Mouse (Mus musculus) C2C12 (cell line): ENCODE data around the gene Olfr1150-ps1. TPM values are rescaled to one million over a fixed set of nuclear protein-coding genes. Genes with fewer than 3 reads are reported as not detected.

Experiments
- H3K27me3 ChIP-seq: one replicate; pipeline ENCODE4 v1.6.1; 2011; ENCODE audit not compliant: control insufficient read depth, insufficient read depth, insufficient read length
- H3K36me3 ChIP-seq: one replicate; pipeline ENCODE4 v1.6.1; 2011; ENCODE audit not compliant: control insufficient read depth, insufficient read depth
- H3K4me3 ChIP-seq: one replicate; pipeline ENCODE4 v1.5.1; 2011; ENCODE audit warnings: mild to moderate bottlenecking, control low read depth; ENCODE audit not compliant: poor library complexity, insufficient read depth, severe bottlenecking
- H3K79me2 ChIP-seq: one replicate; pipeline ENCODE4 v1.6.1; 2011; ENCODE audit not compliant: control insufficient read depth, insufficient read depth
- H3K79me3 ChIP-seq: one replicate; pipeline ENCODE4 v1.6.1; 2011; ENCODE audit warnings: low read depth, control low read depth
- H3ac ChIP-seq: one replicate; pipeline ENCODE3; 2011; ENCODE audit warnings: low read depth; ENCODE audit not compliant: control insufficient read depth, insufficient read length
- CEBPB ChIP-seq: IDR thresholded peaks from one replicate; pipeline ENCODE4 v1.6.1; 2011; ENCODE audit warnings: low read depth, mild to moderate bottlenecking, control low read depth, moderate library complexity
- CTCF ChIP-seq: IDR thresholded peaks from one replicate; pipeline ENCODE4 v1.5.1; 2011; ENCODE audit not compliant: control insufficient read depth, insufficient read depth, insufficient read length
- FOSL1 ChIP-seq: IDR thresholded peaks from one replicate; pipeline ENCODE4 v1.8.0; 2011; ENCODE audit warnings: mild to moderate bottlenecking, low read length; ENCODE audit not compliant: poor library complexity, insufficient read depth, severe bottlenecking
- MAX ChIP-seq: IDR thresholded peaks from one replicate; pipeline ENCODE4 v1.6.1; 2011; ENCODE audit warnings: mild to moderate bottlenecking, control low read depth
- MYOD1 ChIP-seq: IDR thresholded peaks from one replicate; pipeline ENCODE4 v1.6.1; 2011; ENCODE audit warnings: low read depth; ENCODE audit not compliant: control insufficient read depth, insufficient read length
- MYOG ChIP-seq: IDR thresholded peaks from one replicate; pipeline ENCODE4 v1.6.1; 2011; ENCODE audit not compliant: control insufficient read depth, insufficient read length; ENCODE audit errors: extremely low read depth
- USF1 ChIP-seq: IDR thresholded peaks from one replicate; pipeline ENCODE4 v1.6.1; 2011; ENCODE audit warnings: low read depth, mild to moderate bottlenecking, control low read depth, moderate library complexity
- polyA plus RNA-seq: library from polyadenylated mRNA; unstranded; fragments of >200 nt; fragmentation: generic; extraction: Trizol; gene quantifications from one replicate; pipeline ENCODE4 v1.2.1, GENCODE M21; 2012; ENCODE audit warnings: missing spikeins

The Olfr1150-ps1 gene
- polyA plus RNA-seq, 1 experiment: not detected

- TF ChIP-seq FOSL1: no peak
- no peak for TF ChIP-seq CTCF
- TF ChIP-seq MAX: no peak
- no peak for TF ChIP-seq CEBPB
- no peak for TF ChIP-seq MYOG
- no peak for TF ChIP-seq MYOD1
- TF ChIP-seq USF1: no peak
- no peak within 1 kb of the TSS for H3ac ChIP-seq
These were observed 50.9 kb downstream of the Olfr1150-ps1 start, which contains the start of gene Olfr1153 for GRCm38 (mm10) chr2:87894662-87895061. Olfr1153 (plus strand) TSS chr2:87894962.

More at GRCm38 (mm10) chr2:87894662-87895061, 50.9 kb downstream of the Olfr1150-ps1 start, which contains the start of gene Olfr1153:
- Histone ChIP-seq H3K36me3 (no peaks in the 10 kb centered on the region), H3K27me3 (no peaks in the 10 kb centered on the region), H3K79me3 (no peaks in the 10 kb centered on the region), H3K4me3 (no peak within 1 kb of the TSS), H3K79me2 (no peaks in the 10 kb centered on the region)

Other genes with a start within 250 kb of the Olfr1150-ps1 start
- not detected for gene Olfr1130, start 237.8 kb upstream of the Olfr1150-ps1 start, polyA plus RNA-seq
- not detected for gene Olfr1131, start 216.9 kb upstream of the Olfr1150-ps1 start, polyA plus RNA-seq
- gene Olfr1132, start 206.5 kb upstream of the Olfr1150-ps1 start, polyA plus RNA-seq: not detected
- gene Olfr1133, start 196.6 kb upstream of the Olfr1150-ps1 start, polyA plus RNA-seq: not detected
- gene Olfr1134, start 185.5 kb upstream of the Olfr1150-ps1 start, polyA plus RNA-seq: not detected
- not detected for gene Olfr1135, start 170.3 kb upstream of the Olfr1150-ps1 start, polyA plus RNA-seq
- gene Olfr1136, start 150.0 kb upstream of the Olfr1150-ps1 start, polyA plus RNA-seq: not detected
- not detected for gene Olfr1137, start 130.8 kb upstream of the Olfr1150-ps1 start, polyA plus RNA-seq
- gene Olfr1138, start 104.0 kb upstream of the Olfr1150-ps1 start, polyA plus RNA-seq: not detected
- not detected for gene Olfr1140, start 100.2 kb upstream of the Olfr1150-ps1 start, polyA plus RNA-seq
- not detected for gene Olfr1141, start 90.0 kb upstream of the Olfr1150-ps1 start, polyA plus RNA-seq
- gene Olfr152, start 64.5 kb upstream of the Olfr1150-ps1 start, polyA plus RNA-seq: not detected
- gene Olfr1143, start 43.4 kb upstream of the Olfr1150-ps1 start, polyA plus RNA-seq: not detected
- gene Olfr1145, start 34.2 kb upstream of the Olfr1150-ps1 start, polyA plus RNA-seq: not detected
- gene Olfr1148, start 13.5 kb upstream of the Olfr1150-ps1 start, polyA plus RNA-seq: not detected
- gene Olfr1151, start 11.9 kb downstream of the Olfr1150-ps1 start, polyA plus RNA-seq: not detected
- gene Olfr1152, start 22.5 kb downstream of the Olfr1150-ps1 start, polyA plus RNA-seq: not detected
- not detected for gene Olfr1153, start 51.0 kb downstream of the Olfr1150-ps1 start, polyA plus RNA-seq
- not detected for gene Olfr1154, start 61.2 kb downstream of the Olfr1150-ps1 start, polyA plus RNA-seq
- gene Olfr1155, start 101.1 kb downstream of the Olfr1150-ps1 start, polyA plus RNA-seq: not detected
- gene Olfr1156, start 109.1 kb downstream of the Olfr1150-ps1 start, polyA plus RNA-seq: not detected
- not detected for gene Olfr1157, start 124.3 kb downstream of the Olfr1150-ps1 start, polyA plus RNA-seq
- gene Olfr74, start 130.7 kb downstream of the Olfr1150-ps1 start, polyA plus RNA-seq: not detected
- gene Olfr1158, start 146.1 kb downstream of the Olfr1150-ps1 start, polyA plus RNA-seq: not detected
- gene Olfr1160, start 164.3 kb downstream of the Olfr1150-ps1 start, polyA plus RNA-seq: not detected
- not detected for gene Olfr1161, start 178.8 kb downstream of the Olfr1150-ps1 start, polyA plus RNA-seq
- not detected for gene Olfr73, start 193.7 kb downstream of the Olfr1150-ps1 start, polyA plus RNA-seq
- gene Olfr1162, start 207.1 kb downstream of the Olfr1150-ps1 start, polyA plus RNA-seq: not detected
- not detected for gene Olfr1163, start 227.8 kb downstream of the Olfr1150-ps1 start, polyA plus RNA-seq
- not detected for gene Olfr1164, start 250.0 kb downstream of the Olfr1150-ps1 start, polyA plus RNA-seq